Mouse (Mus musculus): ENCODE results near the gene 9930104L06Rik.

GRCm38 (mm10) chr4:124943781-124944180 lies 6.9 kb downstream of the 9930104L06Rik start:
- TF ChIP-seq CTCF (IDR thresholded peaks at IDR 0.05; ENCODE audit: insufficient read depth, low read depth, low read length) (no peak), POLR2A (IDR thresholded peaks at IDR 0.05; ENCODE audit: insufficient read depth, low read depth, low read length) (no peak)
